Comparison of ENCODE assay signal across 17 mouse cellular contexts in the genomic region with DNA sequence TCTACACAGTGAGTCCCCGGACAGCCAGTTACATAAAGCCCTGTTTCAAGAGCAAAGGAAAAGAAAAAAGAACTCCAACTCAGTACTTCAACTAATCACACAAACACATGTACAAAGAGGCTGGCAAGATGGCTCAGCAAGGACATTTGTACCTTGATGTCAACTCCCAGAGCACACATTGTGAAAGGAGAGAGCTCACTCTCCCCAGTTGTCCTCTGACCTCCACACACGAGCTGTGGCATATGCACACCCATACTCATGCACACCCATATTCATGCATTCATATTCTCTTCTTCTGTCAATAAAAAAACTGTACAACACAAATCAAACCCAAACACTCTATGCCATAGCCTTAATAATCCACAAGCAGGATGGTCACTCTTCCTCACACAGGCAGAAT. TPM values are rescaled to one million over a fixed set of nuclear protein-coding genes. Genes with fewer than 3 reads are reported as not detected.
DNase-seq lines count a peak whose midpoint lies in the region; ATAC-seq and TF ChIP-seq lines count a peak whose summit lies in the region.
"Had no signal": no experiment of that assay in that cellular context is flagged by ENCODE, and none has a peak within 500 bp of the region (broad histone marks: within the 10 kb centered on the region; RNA-seq: fewer than 3 reads in every experiment).

No protein-coding gene starts in this region.

- ATAC-seq in heart, embryonic 13.5 days (ENCODE audit: extremely low read depth, insufficient number of reproducible peaks, low FRiP score, low TSS enrichment) = no peak
- ATAC-seq in liver, embryonic 14.5 days (ENCODE audit: insufficient read depth) = 0 out of 2 replicates have a peak, but pooled peaks have one; percentile 18
- no peak for ATAC-seq in liver, embryonic 12.5 days
- no peak for ATAC-seq in intestine, embryonic 15.5 days
- ATAC-seq in midbrain, postnatal 0 days (ENCODE audit: low FRiP score) = no peak
- ATAC-seq: forebrain, embryonic 14.5 days; inflammation-experienced regulatory T-cells, adult 6 months had no signal

- no peaks in the 10 kb centered on the region for H3K9me3 ChIP-seq in heart, embryonic 13.5 days
- no peaks in the 10 kb centered on the region for H3K9me3 ChIP-seq in liver, embryonic 14.5 days (ENCODE audit: control insufficient read depth, low read length)
- no peaks in the 10 kb centered on the region for H3K9me3 ChIP-seq in liver, embryonic 12.5 days (replicated peaks)
- no peaks in the 10 kb centered on the region for H3K9me3 ChIP-seq in intestine, embryonic 15.5 days
- H3K9me3 ChIP-seq in midbrain, postnatal 0 days (ENCODE audit: low read length) = no peaks in the 10 kb centered on the region
- H3K9me3 ChIP-seq: embryonic facial prominence, embryonic 12.5 days; heart, embryonic 10.5 days had no signal

- H3K4me1 ChIP-seq in heart, embryonic 13.5 days = peaks cover 69% of the 10 kb centered on the region
- peaks cover 0 to 28% of the 10 kb centered on the region in 2 experiments; a peak in 3 of 4 replicates for H3K4me1 ChIP-seq in liver, embryonic 14.5 days (replicated peaks; ENCODE audit: control insufficient read depth in 2 of 2, insufficient read depth in 2 of 2, low read length in 1 of 2)
- peaks cover 80% of the 10 kb centered on the region for H3K4me1 ChIP-seq in liver, embryonic 12.5 days
- H3K4me1 ChIP-seq in intestine, embryonic 15.5 days (replicated peaks) = peaks cover 41% of the 10 kb centered on the region
- H3K4me1 ChIP-seq in small intestine, adult 2 months (ENCODE audit: control insufficient read depth, insufficient read depth, insufficient read length, low read length) = peaks cover 41% of the 10 kb centered on the region; the same call in 1 of the 2 replicates
- 0 out of 2 replicates have a peak, but pooled peaks cover 3% of the 10 kb centered on the region for H3K4me1 ChIP-seq in midbrain, postnatal 0 days (ENCODE audit: insufficient read depth, low read length)

- no peak for DNase-seq in heart, adult 11 months
- no peak for DNase-seq in liver, embryonic 14.5 days (ENCODE audit: low read depth in 3 of 3, low spot score in 3 of 3)
- no peak for DNase-seq in midbrain, postnatal 0 days (ENCODE audit: low spot score)
- DNase-seq in right cerebral cortex, adult 18-20 months = no peak
- DNase-seq: cerebellum, adult 11 months; cerebellum, postnatal 36 days; kidney, postnatal 10 days; layer of hippocampus, adult 9-11 months; thymus, adult 2 months had no signal

- no peak for TF ChIP-seq EP300 in liver, embryonic 14.5 days (IDR thresholded peaks at IDR 0.05; ENCODE audit: low read depth)

- TF ChIP-seq POLR2A in small intestine, adult 2 months (IDR thresholded peaks at IDR 0.05; ENCODE audit: low read depth, low read length) = no peak

- TF ChIP-seq CTCF in liver, embryonic 14.5 days (IDR thresholded peaks at IDR 0.05; ENCODE audit: low read depth) = no peak
- TF ChIP-seq CTCF in small intestine, adult 2 months (IDR thresholded peaks at IDR 0.05; ENCODE audit: extremely low read depth, insufficient read length, insufficient replicate concordance, low read depth, low read length) = no peak
- no peak for TF ChIP-seq CTCF in midbrain, postnatal 0 days (IDR thresholded peaks at IDR 0.05)

- H3K27me3 ChIP-seq in heart, embryonic 13.5 days (replicated peaks) = no peaks in the 10 kb centered on the region
- H3K27me3 ChIP-seq in liver, embryonic 14.5 days (ENCODE audit: control insufficient read depth, insufficient read depth, low read length) = no peaks in the 10 kb centered on the region
- H3K27me3 ChIP-seq in liver, embryonic 12.5 days (replicated peaks) = no peaks in the 10 kb centered on the region
- H3K27me3 ChIP-seq in intestine, embryonic 15.5 days (replicated peaks) = no peaks in the 10 kb centered on the region
- no peaks in the 10 kb centered on the region for H3K27me3 ChIP-seq in small intestine, adult 2 months (ENCODE audit: control insufficient read depth, insufficient read depth, low read length)
- no peaks in the 10 kb centered on the region for H3K27me3 ChIP-seq in midbrain, postnatal 0 days (ENCODE audit: insufficient read depth, low read length)
- H3K27me3 ChIP-seq: embryonic facial prominence, embryonic 12.5 days had no signal

- WGBS in heart, embryonic 13.5 days = 63% methylated on average over 2 of the region's 2 CpGs
- WGBS in liver, embryonic 14.5 days (ENCODE audit: insufficient replicate concordance) = 67% methylated on average over 2 of the region's 2 CpGs
- WGBS in liver, embryonic 12.5 days (ENCODE audit: insufficient replicate concordance) = 61% methylated on average over 2 of the region's 2 CpGs
- 77% methylated on average over 2 of the region's 2 CpGs for WGBS in intestine, embryonic 15.5 days
- WGBS in small intestine, adult 2 months = 34% methylated on average over 2 of the region's 2 CpGs
- WGBS in midbrain, postnatal 0 days = 80% methylated on average over 2 of the region's 2 CpGs

- H3K36me3 ChIP-seq in heart, embryonic 13.5 days = peaks cover 11% of the 10 kb centered on the region
- no peaks in the 10 kb centered on the region; the same call in 1 of the 2 replicates for H3K36me3 ChIP-seq in liver, embryonic 14.5 days (replicated peaks; ENCODE audit: control insufficient read depth, insufficient read depth, low read depth)
- peaks cover 21% of the 10 kb centered on the region for H3K36me3 ChIP-seq in liver, embryonic 12.5 days
- no peaks in the 10 kb centered on the region for H3K36me3 ChIP-seq in intestine, embryonic 15.5 days
- H3K36me3 ChIP-seq in small intestine, adult 2 months (ENCODE audit: control insufficient read depth, insufficient read depth, low read length) = no peaks in the 10 kb centered on the region
- no peaks in the 10 kb centered on the region for H3K36me3 ChIP-seq in midbrain, postnatal 0 days (ENCODE audit: insufficient read depth, low read length)

- no peak overlapping the region for H3K4me2 ChIP-seq in heart, embryonic 13.5 days
- H3K4me2 ChIP-seq in liver, embryonic 14.5 days (ENCODE audit: low read depth) = no peak overlapping the region
- no peak overlapping the region for H3K4me2 ChIP-seq in liver, embryonic 12.5 days
- H3K4me2 ChIP-seq in intestine, embryonic 15.5 days (replicated peaks) = no peak overlapping the region
- no peak overlapping the region for H3K4me2 ChIP-seq in midbrain, postnatal 0 days (ENCODE audit: low read depth, low read length, poor library complexity, severe bottlenecking)
- H3K4me2 ChIP-seq: embryonic facial prominence, embryonic 12.5 days had no signal

- no peak overlapping the region for H3K9ac ChIP-seq in heart, embryonic 13.5 days
- H3K9ac ChIP-seq in liver, embryonic 14.5 days (replicated peaks) = no peak overlapping the region
- H3K9ac ChIP-seq in liver, embryonic 12.5 days = no peak overlapping the region
- H3K9ac ChIP-seq in intestine, embryonic 15.5 days = no peak overlapping the region
- no peak overlapping the region for H3K9ac ChIP-seq in midbrain, postnatal 0 days (replicated peaks; ENCODE audit: low read length, poor library complexity, severe bottlenecking)
- H3K9ac ChIP-seq: embryonic facial prominence, embryonic 12.5 days had no signal

- peak overlapping the region; percentile 33; the same call in 1 of the 2 replicates for H3K27ac ChIP-seq in heart, embryonic 13.5 days (replicated peaks)
- no peak overlapping the region for H3K27ac ChIP-seq in liver, embryonic 14.5 days
- H3K27ac ChIP-seq in liver, embryonic 12.5 days = no peak overlapping the region
- 0 out of 2 replicates have a peak overlapping the region, but pooled peaks have one; percentile 14 for H3K27ac ChIP-seq in intestine, embryonic 15.5 days
- H3K27ac ChIP-seq in small intestine, adult 2 months (ENCODE audit: insufficient read depth, low read depth, low read length) = 0 out of 2 replicates have a peak overlapping the region, but pooled peaks have one; percentile 3
- no peak overlapping the region for H3K27ac ChIP-seq in midbrain, postnatal 0 days (ENCODE audit: low read depth, low read length)
- H3K27ac ChIP-seq: embryonic facial prominence, embryonic 12.5 days had no signal

- H3K4me3 ChIP-seq in heart, embryonic 13.5 days = no peak overlapping the region
- no peak overlapping the region for H3K4me3 ChIP-seq in liver, embryonic 14.5 days (ENCODE audit: insufficient read depth in 1 of 2, low read depth in 2 of 2, low read length in 2 of 2)
- no peak overlapping the region for H3K4me3 ChIP-seq in liver, embryonic 12.5 days
- H3K4me3 ChIP-seq in intestine, embryonic 15.5 days (replicated peaks) = no peak overlapping the region
- no peak overlapping the region for H3K4me3 ChIP-seq in small intestine, adult 2 months (ENCODE audit: low read depth, low read length)
- no peak overlapping the region for H3K4me3 ChIP-seq in midbrain, postnatal 0 days (ENCODE audit: low read depth, low read length)
- H3K4me3 ChIP-seq: embryonic facial prominence, embryonic 12.5 days; heart, embryonic 10.5 days had no signal

RNA-seq across cellular contexts. Expression of gene Ankrd11, which starts 21.2 kb away (rescaled TPM):
- 18.8 and 20.3 TPM in 2 replicates for polyA plus RNA-seq in heart, embryonic 13.5 days (2015; fragmentation: Nextera tagmentation; extraction: Ambion mirVana)
- 9.9 and 12.4 TPM in 2 replicates for polyA plus RNA-seq in liver, embryonic 14.5 days (2012; rRNA removed)
- polyA plus RNA-seq in liver, embryonic 14.5 days (2014; fragmentation: Nextera tagmentation; extraction: Ambion mirVana) = 10.8 and 18.5 TPM in 2 replicates
- 43.9 and 44.0 TPM in 2 replicates for polyA plus RNA-seq in liver, embryonic 12.5 days (2016; fragmentation: Nextera tagmentation; extraction: Ambion mirVana)
- 50.9 and 53.9 TPM in 2 replicates for polyA plus RNA-seq in intestine, embryonic 15.5 days (2015; fragmentation: Nextera tagmentation; extraction: Ambion mirVana)
- 23.9 and 79.9 TPM in 2 replicates for polyA plus RNA-seq in small intestine, adult 2 months (2012; rRNA removed)
- 92.5 and 98.3 TPM in 2 replicates for total RNA-seq in midbrain, postnatal 0 days (2014; rRNA removed)
- polyA plus RNA-seq in midbrain, postnatal 0 days (2015; fragmentation: Nextera tagmentation; extraction: Ambion mirVana) = 62.2 and 78.7 TPM in 2 replicates

RNA-seq across cellular contexts. Expression of gene Spg7, which starts 41.9 kb away (rescaled TPM):
- 62.2 and 62.7 TPM in 2 replicates for polyA plus RNA-seq in heart, embryonic 13.5 days (2015; fragmentation: Nextera tagmentation; extraction: Ambion mirVana)
- 19.0 and 26.0 TPM in 2 replicates for polyA plus RNA-seq in liver, embryonic 14.5 days (2012; rRNA removed)
- 19.5 and 21.0 TPM in 2 replicates for polyA plus RNA-seq in liver, embryonic 14.5 days (2014; fragmentation: Nextera tagmentation; extraction: Ambion mirVana)
- polyA plus RNA-seq in liver, embryonic 12.5 days (2016; fragmentation: Nextera tagmentation; extraction: Ambion mirVana) = 40.0 TPM in 2 replicates
- polyA plus RNA-seq in intestine, embryonic 15.5 days (2015; fragmentation: Nextera tagmentation; extraction: Ambion mirVana) = 51.7 and 52.5 TPM in 2 replicates
- 54.1 and 132 TPM in 2 replicates for polyA plus RNA-seq in small intestine, adult 2 months (2012; rRNA removed)
- total RNA-seq in midbrain, postnatal 0 days (2014; rRNA removed) = 47.2 and 64.3 TPM in 2 replicates
- polyA plus RNA-seq in midbrain, postnatal 0 days (2015; fragmentation: Nextera tagmentation; extraction: Ambion mirVana) = 50.1 and 51.3 TPM in 2 replicates

Comparison
In these comparisons a context has a peak if more than half of its experiments do, and no peak if none do; other contexts are left out.
1. H3K27ac ChIP-seq: peak in heart, embryonic 13.5 days (single experiment), intestine, embryonic 15.5 days (single experiment) and small intestine, adult 2 months (single experiment); none in liver, embryonic 14.5 days (single experiment), liver, embryonic 12.5 days (single experiment) and midbrain, postnatal 0 days (single experiment).